Mouse (Mus musculus) left cerebral cortex, adult 2 months (tissue): Measurements from ENCODE around the gene Gm10100. TPM values are rescaled to one million over a fixed set of nuclear protein-coding genes. Genes with fewer than 3 reads are reported as not detected.
"Not testable (repeated sequence)": the region's sequence is repeated elsewhere in the genome, so short reads cannot be mapped to it uniquely, and the experiment has no call there.

Experiments
- DNase-seq, 2 experiments: peaks; one replicate each; pipeline ENCODE4 v3.0.0; 2021 to 2022; ENCODE audit warnings: low spot score in 2 of 2, mixed read lengths in 1 of 2; ENCODE audit errors: extremely low spot score in 1 of 2
- H3K27ac ChIP-seq: fragments of 200-600 bp; 2 replicates; pipeline ENCODE4 v1.8.1; 2022
- H3K4me3 ChIP-seq: fragments of 200-600 bp; 2 replicates; pipeline ENCODE4 v1.8.1; 2022
- CTCF ChIP-seq: fragments of 200-600 bp; IDR thresholded peaks from 2 replicates; pipeline ENCODE4 v1.8.1; 2022; ENCODE audit warnings: antibody characterized with exemption, mild to moderate bottlenecking, moderate library complexity
- intact Hi-C: fragments of 180-260 bp; cut with DNase I; formaldehyde crosslinking; loops from one replicate; pipeline ENCODE4 v1.15.1; 2025
- long read RNA-seq, 2 experiments: library from polyadenylated mRNA; stranded (forward); transcript quantifications; one replicate each; pipeline ENCODE4 v2.0.0; 2021; ENCODE audit warnings: borderline mapping rate in 2 of 2
- total RNA-seq, 2 experiments: library from RNA; stranded (reverse); gene quantifications; 2 replicates each; pipeline ENCODE4 v1.2.3; 2021

Gene Gm10100
- total RNA-seq: not detected
- long read RNA-seq, experiment 1: 0 reads
- long read RNA-seq, experiment 2: 0 reads

DNA sequence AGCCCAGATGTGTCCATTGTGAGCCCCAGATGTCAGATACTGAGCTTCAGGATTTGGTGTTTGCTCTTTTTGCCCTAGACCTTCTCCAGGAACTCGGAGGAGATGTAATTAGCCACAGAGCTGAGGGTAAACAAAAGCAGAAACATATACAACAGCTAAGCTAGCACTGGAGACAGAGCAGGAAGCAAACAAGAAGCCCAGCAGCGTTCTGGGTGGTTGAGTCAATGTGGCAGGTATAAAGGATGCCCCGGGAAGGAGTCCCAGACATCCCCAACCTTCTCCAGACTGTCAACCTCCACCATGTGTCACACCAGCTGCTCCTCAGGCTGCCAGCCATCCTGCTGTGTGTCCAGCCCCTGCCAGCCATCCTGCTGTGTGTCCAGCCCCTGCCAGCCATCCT is at the start of gene Gm10100:
TSS of gene Gm10100 (plus strand) at position 301 of the 400 bp plus-strand sequence.
- no peak for TF ChIP-seq CTCF
- intact Hi-C loops: no loop called here
- Histone ChIP-seq H3K27ac (no peak within 1 kb of the TSS), H3K4me3 (no peak within 1 kb of the TSS)
- DNase-seq: no peak

GRCm38 (mm10) chr10:77677562-77677961 is 48.7 kb upstream of the Gm10100 start:
- TF ChIP-seq CTCF: no peak
- no peak overlapping the region for H3K4me3 ChIP-seq
- intact Hi-C loops: no loop called here
- no peak overlapping the region for H3K27ac ChIP-seq
- DNase-seq: no peak

- intact Hi-C loops: no loop called here
- H3K27ac ChIP-seq: no peak overlapping the region
- TF ChIP-seq CTCF: no peak
- H3K4me3 ChIP-seq: no peak overlapping the region
- no peak for DNase-seq
Measured at GRCm38 (mm10) chr10:77682994-77683393, 43.3 kb upstream of the Gm10100 start.

DNA sequence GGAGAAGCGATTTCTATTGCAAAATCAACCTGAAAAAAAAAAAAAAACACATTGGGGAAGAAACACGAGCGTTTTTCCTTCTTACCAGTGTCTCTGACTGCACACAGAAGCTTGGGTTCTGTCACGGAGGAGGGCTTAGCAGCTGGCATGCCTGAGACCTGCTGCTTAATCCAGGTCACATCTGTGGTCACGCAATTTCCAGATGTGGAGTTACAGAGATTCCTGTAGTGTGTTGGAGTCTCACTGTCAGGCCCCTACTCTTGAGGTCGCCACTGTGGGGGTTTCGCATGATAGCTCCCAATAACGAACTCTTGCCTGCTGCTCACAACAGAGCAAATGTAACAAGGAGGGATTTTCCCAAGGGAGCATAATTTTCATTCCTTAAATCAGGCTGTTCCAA is 42.1 kb upstream of the Gm10100 start:
- Histone ChIP-seq H3K27ac (no peak overlapping the region), H3K4me3 (no peak overlapping the region)
- intact Hi-C loops: no loop called here
- TF ChIP-seq CTCF: no peak
- DNase-seq: no peak

GRCm38 (mm10) chr10:77685895-77686664 is 40.2 kb upstream of the Gm10100 start, which contains the start of gene Tspear:
Gene Tspear, plus strand, starts transcription at chr10:77686569.
- intact Hi-C loops: no loop called here
- Histone ChIP-seq H3K4me3 (no peak within 1 kb of the TSS), H3K27ac (no peak within 1 kb of the TSS)
- TF ChIP-seq CTCF: no peak; the same call in 1 of the 2 replicates
- DNase-seq: no peak

DNA sequence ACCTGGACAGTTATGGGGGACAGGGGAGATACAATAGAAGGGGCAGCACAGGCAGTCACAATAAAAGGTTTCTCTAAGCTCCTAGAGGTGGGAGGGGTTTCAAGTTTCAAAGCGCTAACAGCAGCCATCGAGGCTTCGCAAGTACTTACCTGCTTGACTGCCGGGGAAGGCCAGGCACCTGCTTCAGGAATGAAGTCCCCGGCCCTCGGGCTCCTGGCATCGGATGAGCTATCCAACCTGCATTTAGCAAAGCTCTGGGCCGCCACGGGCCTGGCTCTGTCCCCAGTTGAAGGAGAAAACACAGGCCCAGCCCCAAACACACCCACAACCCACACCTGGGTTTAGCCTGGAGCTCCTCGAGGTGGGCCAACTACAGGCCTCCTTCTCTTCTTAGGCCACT is 39.3 kb upstream of the Gm10100 start:
- intact Hi-C loops: no loop called here
- Histone ChIP-seq H3K4me3 (no peak overlapping the region), H3K27ac (no peak overlapping the region)
- DNase-seq: no peak
- TF ChIP-seq CTCF: no peak

DNA sequence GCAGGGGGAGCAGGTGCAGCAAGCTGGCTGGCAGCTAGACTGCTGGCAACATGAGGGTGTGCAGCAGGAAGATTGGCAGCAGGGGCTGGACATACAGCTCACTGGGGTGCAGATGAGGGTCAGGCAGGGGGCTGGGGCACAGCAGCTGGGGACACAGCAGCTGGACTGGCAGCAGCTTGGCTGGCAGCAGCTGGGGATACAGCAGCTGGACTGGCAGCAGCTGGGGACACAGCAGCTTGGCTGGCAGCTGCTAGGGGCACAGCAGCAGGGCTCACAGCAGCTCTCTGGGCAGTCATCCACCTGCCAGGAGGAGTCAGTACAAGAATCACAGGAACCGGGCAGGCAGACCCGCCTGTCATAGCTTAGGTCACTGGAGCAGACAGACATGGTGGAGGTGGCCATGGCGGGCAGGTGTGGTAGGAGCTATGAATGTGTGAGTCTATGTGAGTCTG is 35.9 kb upstream of the Gm10100 start, which contains the start of gene Gm19402:
TSS of gene Gm19402 (minus strand) at position 402 of the 452 bp plus-strand sequence.
- H3K27ac ChIP-seq, H3K4me3 ChIP-seq, intact Hi-C loops, DNase-seq: not testable (repeated sequence)

DNA sequence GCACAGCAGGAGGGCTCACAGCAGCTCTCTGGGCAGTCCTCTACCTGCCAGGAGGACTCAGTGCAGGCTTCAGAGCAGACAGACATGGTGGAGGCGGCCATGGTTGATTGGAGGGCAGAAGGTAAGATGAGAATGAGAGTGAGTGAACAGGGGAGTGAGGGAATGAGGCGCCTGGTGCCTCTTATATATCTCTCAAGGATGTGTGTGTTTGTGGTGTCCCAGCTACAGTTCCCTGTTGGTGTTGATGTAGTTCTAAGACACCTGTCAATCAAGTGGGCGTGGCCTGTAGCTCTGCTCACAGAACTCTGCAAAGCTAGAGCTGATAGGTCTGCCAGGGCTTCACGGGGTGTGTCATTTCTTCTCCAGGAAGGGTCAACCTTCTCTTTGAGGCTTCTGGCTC is 29.2 kb upstream of the Gm10100 start, which contains the start of gene Gm9508:
TSS of gene Gm9508 (minus strand) at position 101 of the 400 bp plus-strand sequence.
- DNase-seq: no peak
- TF ChIP-seq CTCF: no peak
- intact Hi-C loops: no loop called here
- no peak within 1 kb of the TSS for H3K27ac ChIP-seq
- no peak within 1 kb of the TSS for H3K4me3 ChIP-seq

DNA sequence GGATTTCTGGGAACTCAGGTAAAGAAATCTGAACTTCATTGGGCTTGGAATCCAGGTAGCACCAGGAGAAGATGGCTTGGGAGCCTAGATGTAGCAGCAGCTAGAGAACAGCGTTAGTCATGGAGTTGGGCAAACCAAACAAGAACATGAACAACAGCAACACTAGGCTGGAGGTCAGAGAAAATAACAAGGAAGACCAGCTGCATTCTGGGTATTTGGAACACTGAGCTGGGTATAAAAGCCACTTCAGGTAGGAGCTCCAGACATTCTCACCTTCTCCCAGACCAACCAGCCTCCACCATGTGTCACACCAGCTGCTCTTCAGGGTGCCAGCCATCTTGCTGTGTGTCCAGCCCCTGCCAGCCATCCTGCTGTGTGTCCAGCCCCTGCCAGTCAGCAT is 20.0 kb upstream of the Gm10100 start, which contains the start of gene Gm10272:
TSS of gene Gm10272 (plus strand) at position 301 of the 400 bp plus-strand sequence.
- TF ChIP-seq CTCF: no peak

DNA sequence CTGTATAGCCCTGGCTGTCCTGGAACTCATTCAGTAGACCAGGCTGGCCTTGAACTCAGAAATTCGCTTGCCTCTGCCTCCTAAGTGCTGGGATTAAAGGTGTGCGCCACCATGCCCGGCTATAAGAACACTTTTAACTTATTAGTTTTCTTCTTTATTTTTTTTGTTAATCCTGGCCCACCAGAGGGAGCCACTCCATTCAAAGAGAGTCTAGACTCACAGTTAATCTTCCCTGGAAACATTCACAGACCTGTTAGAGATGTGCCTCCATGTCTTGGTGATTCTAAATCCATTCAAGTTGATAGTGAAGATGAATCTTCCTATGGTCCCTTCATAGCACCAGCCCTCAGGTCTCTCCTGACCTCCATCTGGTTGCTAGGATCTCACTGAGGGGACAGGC is 16.5 kb upstream of the Gm10100 start:
- TF ChIP-seq CTCF: peak; percentile 38
- intact Hi-C loops: no loop called here

More for the DNA sequence above, 20.0 kb upstream of the Gm10100 start, which contains the start of gene Gm10272:
- Histone ChIP-seq H3K4me3 (no peak within 1 kb of the TSS), H3K27ac (no peak within 1 kb of the TSS)
- intact Hi-C loops: no loop called here
- DNase-seq: no peak

GRCm38 (mm10) chr10:77711157-77711556 is 15.1 kb upstream of the Gm10100 start, which contains the start of gene Gm10024:
Gene Gm10024, plus strand, starts transcription at chr10:77711457.
- intact Hi-C loops, H3K27ac ChIP-seq, H3K4me3 ChIP-seq, DNase-seq: not testable (repeated sequence)

More for the DNA sequence above, 16.5 kb upstream of the Gm10100 start:
- Histone ChIP-seq H3K4me3 (no peak overlapping the region), H3K27ac (no peak overlapping the region)
- no peak for DNase-seq

DNA sequence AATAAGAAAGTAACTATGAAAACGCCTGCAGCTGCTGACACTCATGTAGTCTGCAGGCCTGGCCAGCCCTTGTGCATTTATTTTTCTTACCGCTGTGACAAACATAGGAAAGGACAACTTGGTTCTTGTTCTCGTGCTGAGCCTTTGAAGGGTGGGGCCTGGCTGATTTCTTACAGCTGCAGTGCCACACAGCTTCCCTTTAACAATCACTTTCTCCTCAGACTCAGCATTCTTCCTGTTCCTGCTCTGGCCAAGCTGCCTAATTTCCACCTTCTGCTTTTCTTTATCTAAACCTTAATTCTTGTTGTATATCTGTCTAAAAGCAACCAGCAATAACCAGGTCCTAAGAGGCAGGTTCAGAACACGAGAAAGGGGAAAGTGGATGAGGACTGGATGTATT is 12.6 kb upstream of the Gm10100 start:
- Histone ChIP-seq H3K4me3 (no peak overlapping the region), H3K27ac (no peak overlapping the region)
- intact Hi-C loops: no loop called here
- no peak for DNase-seq
- TF ChIP-seq CTCF: no peak
